Mouse (Mus musculus): ENCODE data around the gene Dnajb13.
"Not testable (repeated sequence)": the region's sequence is repeated elsewhere in the genome, so short reads cannot be mapped to it uniquely, and the experiment has no call there.

Gene Dnajb13

DNA sequence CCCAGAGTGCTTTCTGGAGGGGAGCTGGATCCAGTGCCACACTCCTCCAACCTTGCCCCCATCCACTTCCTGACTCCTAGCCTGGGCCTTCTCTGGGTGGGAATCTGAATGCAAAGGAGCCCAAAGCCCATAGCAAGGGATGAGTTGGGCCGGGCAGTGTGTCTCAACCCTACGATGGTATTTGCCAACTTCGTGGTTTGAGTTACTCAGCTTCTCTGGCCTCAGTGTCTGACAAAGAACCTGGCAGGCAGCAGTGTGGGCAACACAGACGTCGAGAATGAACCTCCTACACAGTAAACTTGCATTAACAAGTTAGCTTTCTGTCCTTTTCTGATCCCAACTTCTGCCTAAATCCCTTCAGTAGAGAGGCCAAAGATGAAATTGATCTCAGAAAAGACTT is 30.3 kb downstream of the Dnajb13 start:
- ChIA-PET CTCF (interaction anchor here in 1 of 4 experiments (0.6 to 1.2 kb wide), 2 partner anchors 14 to 36 kb away, joined by 3 to 6 read pairs; no protein-coding TSS in a partner anchor), POLR2A (interaction anchor here in 3 of 4 experiments (0.6 to 7.8 kb wide), 15 partner anchors 10 to 144 kb away, joined by 3 to 75 read pairs (median 5); partner anchors contain the start of gene Ucp2 (in 3 of the 3))

DNA sequence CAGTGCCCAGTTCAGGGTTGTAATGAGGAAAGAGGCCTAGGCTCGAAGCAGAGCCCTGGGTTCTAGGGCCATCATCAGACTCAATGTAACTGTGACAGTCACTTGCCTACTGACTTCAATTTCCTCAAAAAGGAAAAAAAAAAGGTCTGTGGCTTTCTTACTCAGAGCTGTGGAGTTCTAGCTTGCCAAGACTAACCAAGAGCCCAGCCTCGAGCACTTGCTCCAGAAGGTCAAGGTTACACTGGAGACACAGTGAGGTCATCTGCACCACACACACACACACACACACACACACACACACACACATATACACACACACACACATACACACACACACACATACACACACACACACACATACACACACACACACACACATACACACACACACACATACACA is 32.7 kb downstream of the Dnajb13 start:
- CTCF ChIA-PET = not testable (repeated sequence)

DNA sequence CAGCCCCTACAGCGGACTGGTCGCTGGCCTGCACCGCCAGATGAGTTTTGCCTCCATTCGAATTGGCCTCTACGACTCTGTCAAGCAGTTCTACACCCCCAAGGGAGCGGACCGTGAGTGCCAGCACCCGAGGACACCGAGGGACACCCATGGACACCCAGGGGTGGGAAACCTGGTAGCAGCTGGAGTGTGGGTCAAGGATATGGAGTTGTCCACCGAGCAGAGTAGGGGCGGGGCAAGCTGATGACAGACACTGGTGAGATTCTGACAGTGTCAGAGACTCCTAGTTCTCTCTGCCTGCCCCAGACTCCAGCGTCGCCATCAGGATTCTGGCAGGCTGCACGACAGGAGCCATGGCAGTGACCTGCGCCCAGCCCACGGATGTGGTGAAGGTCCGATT is 34.6 kb downstream of the Dnajb13 start:
- ChIA-PET CTCF (no interaction called here), POLR2A (interaction anchor here in 3 of 4 experiments (0.7 to 7.8 kb wide), 6 partner anchors 7 to 56 kb away, joined by 3 to 75 read pairs (median 3); partner anchors contain the start of genes Ucp2 (in 2 of the 3) and Ucp3 (in 1 of the 3))

More for the DNA sequence above, 32.7 kb downstream of the Dnajb13 start:
- POLR2A ChIA-PET = interaction anchor here in 3 of 4 experiments (0.6 to 7.8 kb wide), 6 partner anchors 12 to 69 kb away, joined by 3 to 75 read pairs (median 17); partner anchors contain the start of gene Ucp2 (in 3 of the 3)

DNA sequence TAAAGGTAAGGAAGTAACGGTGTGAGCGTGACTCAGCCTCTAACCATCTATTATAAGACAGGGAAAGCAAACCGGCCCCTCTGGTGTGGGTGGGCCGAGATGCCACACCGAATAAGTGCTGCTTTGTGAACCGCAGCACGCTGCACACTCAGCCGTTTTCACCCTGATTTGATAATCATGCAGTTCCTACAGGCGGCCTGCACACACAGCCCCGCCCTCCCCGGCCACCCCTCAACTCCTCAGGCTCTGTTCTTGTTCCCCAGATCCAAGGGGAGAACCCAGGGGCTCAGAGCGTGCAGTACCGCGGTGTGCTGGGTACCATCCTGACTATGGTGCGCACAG is 35.0 kb downstream of the Dnajb13 start:
- ChIA-PET POLR2A (interaction anchor here in 3 of 4 experiments (0.9 to 7.8 kb wide), 4 partner anchors 8 to 22 kb away, joined by 3 to 75 read pairs (median 3); partner anchors contain the start of gene Ucp2 (in 1 of the 3)), CTCF (no interaction called here)

DNA sequence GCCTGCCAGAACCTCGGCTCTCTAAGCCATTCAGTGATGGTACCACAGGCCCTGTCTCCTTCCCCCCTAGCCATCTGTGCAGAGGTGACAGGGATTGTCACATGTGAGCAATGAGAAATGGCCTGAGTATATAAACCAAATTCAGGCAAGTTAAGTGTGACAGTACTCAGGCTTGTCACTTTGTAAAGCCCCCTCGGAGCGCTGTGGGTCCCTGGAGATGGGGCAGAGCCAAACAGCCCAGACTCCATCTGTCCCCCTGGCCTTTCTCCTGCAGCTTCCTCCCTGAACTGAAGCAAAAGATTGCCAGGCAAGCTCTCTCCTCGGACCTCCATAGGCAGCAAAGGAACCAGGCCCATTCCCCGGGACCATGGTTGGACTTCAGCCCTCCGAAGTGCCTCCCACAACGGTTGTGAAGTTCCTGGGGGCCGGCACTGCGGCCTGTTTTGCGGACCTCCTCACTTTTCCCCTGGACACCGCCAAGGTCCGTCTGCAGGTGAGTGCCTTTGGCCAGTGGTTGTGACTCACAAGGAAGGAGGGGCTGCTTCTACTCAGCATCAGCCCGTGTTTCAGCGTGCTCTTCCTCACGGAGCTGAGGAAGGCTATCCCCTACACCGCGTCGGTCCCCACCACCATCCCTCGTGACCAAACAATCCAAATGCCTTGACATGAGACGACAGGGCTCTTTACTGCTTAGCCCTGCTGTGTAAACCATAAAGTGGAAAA is 35.5 kb downstream of the Dnajb13 start:
- CTCF ChIA-PET = no interaction called here
- POLR2A ChIA-PET = interaction anchor here in 3 of 4 experiments (0.9 to 7.8 kb wide), 4 partner anchors 8 to 23 kb away, joined by 3 to 75 read pairs (median 3); partner anchors contain the start of gene Ucp2 (in 1 of the 3)

DNA sequence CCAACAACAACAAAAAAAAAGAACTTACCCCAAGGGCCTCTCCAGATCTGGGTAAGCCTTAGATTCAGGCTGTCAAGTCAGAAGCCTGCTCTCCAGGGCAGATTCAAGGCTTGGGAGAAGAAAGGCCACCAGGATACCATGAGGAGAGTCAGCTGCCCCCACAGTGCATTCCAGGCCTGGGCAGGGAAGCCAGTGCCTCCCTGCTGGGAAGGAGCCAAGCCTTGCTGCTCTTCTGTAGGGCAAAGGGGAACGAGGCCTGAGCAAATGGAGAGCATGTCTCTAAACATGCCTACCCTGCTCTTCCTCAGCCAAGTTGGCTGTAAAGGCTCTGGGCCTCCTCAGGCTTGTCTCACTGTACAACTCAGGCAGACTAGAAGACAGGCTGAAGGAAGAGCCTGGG is 40.1 kb downstream of the Dnajb13 start:
- POLR2A ChIA-PET = interaction anchor here in 2 of 4 experiments (0.8 to 2.7 kb wide), 5 partner anchors 18 to 44 kb away, joined by 4 to 12 read pairs (median 6); partner anchors contain the start of gene Ucp2 (in 2 of the 2)

DNA sequence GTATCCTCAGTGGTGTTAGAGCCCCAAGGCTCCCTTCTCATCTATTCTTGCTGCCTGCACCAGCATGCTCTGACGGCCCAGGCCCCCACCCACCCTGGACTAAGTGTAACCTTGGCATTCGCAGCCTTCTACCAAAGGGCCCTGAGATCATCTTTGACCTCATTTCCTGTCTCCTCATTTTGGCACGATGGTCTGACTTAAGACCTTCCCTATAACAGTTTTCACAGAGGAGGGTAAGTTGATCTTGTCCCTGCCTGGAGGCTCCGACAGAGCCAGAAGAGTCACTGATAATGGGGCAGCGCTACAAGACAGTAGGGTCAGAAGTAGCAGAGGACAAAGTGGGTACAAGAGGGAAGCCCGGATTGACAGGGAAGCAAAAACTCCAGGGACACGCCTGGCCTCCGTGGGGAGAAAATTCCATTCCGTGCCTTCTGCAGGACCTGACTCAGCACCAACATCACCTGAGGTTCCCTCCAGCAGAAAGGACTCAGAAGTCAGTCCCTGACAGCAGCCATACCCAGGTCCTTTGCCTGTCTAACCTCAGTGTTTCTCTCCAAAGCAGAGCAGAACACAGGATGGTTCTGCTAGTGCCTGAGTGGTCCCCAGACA is 40.8 kb downstream of the Dnajb13 start:
- CTCF ChIA-PET = no interaction called here
- POLR2A ChIA-PET = interaction anchor here in 3 of 4 experiments (0.5 to 6.4 kb wide), 11 partner anchors 10 to 1113 kb away, joined by 3 to 35 read pairs (median 4); partner anchors contain the start of gene Ucp2 (in 2 of the 3)

More for the DNA sequence above, 40.1 kb downstream of the Dnajb13 start:
- CTCF ChIA-PET = no interaction called here

DNA sequence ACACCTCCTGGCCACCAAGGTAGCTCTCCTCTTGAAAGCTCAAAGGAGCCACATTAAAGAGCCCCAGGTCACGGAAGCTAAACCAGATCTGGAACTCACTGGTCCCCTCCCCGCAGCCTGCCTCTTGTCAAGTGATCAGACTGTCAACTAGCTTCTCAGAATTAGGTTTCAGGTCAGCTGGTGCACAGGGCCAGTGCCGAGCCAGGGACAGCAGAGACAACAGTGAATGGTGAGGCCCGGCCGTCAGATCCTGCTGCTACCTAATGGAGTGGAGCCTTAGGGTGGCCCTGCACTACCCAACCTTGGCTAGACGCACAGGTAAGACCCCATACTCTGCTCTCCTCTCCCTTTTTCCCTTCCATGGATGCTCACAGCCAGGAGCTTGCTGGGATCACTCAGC is 42.0 kb downstream of the Dnajb13 start, which contains the start of gene Ucp3:
Gene Ucp3, plus strand, starts transcription at position 214 of the 400 bp plus-strand sequence.
- CTCF ChIA-PET = interaction anchor here in 2 of 4 experiments (0.5 to 0.6 kb wide), 2 partner anchors 71 to 1029 kb away, joined by 3 read pairs; no protein-coding TSS in a partner anchor
- POLR2A ChIA-PET = interaction anchor here in 2 of 4 experiments (0.6 to 6.4 kb wide), 10 partner anchors 8 to 53 kb away, joined by 3 to 35 read pairs (median 4); partner anchors contain the start of gene Ucp2 (in 2 of the 2)

DNA sequence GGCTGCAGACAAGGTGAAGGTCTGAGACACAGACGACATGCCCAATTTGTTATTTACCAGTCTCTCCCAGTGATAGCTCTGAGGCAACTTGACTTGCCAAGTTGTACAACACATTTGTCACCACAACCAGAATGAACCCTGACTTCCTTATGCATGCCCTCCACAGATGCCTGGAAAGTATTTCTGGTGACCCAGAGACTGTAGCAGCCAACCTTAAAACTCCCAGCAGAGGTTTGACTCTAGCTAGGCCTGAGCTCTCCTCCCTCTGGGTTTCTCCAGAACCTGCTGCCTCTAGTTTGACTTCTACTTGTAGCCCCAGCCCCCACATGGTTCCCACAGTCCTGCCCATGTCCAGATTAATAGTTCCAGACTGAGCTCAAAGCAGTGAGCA is 43.4 kb downstream of the Dnajb13 start:
- CTCF ChIA-PET = interaction anchor here in 1 of 4 experiments (0.6 kb wide), 1 partner anchor 44 kb away, joined by 11 read pairs; no protein-coding TSS in a partner anchor
- POLR2A ChIA-PET = interaction anchor here in 2 of 4 experiments (1.3 to 6.4 kb wide), 3 partner anchors 9 to 23 kb away, joined by 3 to 35 read pairs (median 30); partner anchors contain the start of gene Ucp2 (in 2 of the 2)

DNA sequence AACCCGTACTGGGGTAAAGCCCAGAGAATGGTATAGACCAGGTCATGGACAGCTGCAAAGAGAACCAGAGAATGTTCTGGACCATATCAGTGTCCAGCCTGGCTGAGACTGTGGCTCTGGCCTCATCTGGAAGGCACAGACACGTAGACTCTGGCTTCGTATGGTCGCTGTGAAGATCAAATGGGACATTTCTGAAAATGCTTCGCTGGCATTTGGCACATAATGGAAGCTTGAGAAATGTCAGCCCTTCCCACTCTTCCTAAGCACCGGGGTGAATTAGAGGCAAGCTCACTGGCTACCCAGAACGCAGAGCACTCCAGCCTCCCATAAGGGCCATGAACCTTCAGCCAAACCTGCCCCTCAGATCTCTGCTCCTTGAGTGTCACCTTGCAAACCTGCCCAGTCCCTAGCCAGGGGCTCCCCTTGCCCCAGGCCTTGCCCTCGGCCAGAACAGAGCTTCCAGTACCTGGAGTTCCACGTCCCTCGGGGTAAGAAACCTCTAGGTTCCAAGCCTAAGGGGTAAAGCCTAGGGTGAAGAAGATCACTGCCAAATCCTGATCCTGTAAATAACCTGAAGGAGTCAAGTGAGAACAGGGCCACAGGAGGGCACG is 43.9 kb downstream of the Dnajb13 start:
- ChIA-PET CTCF (interaction anchor here in 1 of 4 experiments (0.6 kb wide), 1 partner anchor 43 kb away, joined by 11 read pairs; no protein-coding TSS in a partner anchor), POLR2A (interaction anchor here in 2 of 4 experiments (1.3 to 6.4 kb wide), 3 partner anchors 9 to 23 kb away, joined by 3 to 35 read pairs (median 30); partner anchors contain the start of gene Ucp2 (in 2 of the 2))

DNA sequence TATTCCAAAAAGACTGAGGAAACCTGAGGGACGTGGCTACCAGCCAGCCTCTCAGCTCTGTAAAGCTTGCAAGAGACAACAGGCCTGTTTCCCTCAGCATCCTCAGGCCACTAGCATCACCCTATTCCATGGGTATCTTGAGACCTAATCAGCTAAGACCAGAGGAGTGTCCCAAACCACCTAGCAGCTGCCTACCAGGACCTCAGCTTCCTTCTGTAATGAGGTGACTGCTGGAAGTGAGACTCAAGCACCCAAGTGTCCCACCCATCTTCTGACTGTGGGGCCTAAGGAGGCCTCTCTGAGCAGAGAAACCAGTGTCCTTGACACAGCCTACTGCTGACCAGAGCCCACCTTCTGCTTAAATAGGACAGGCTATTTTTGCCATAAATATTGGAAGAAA is 45.3 kb downstream of the Dnajb13 start:
- ChIA-PET CTCF (no interaction called here), POLR2A (interaction anchor here in 2 of 4 experiments (0.6 to 6.4 kb wide), 5 partner anchors 24 to 66 kb away, joined by 3 to 35 read pairs (median 5); partner anchors contain the start of gene Ucp2 (in 2 of the 2))

DNA sequence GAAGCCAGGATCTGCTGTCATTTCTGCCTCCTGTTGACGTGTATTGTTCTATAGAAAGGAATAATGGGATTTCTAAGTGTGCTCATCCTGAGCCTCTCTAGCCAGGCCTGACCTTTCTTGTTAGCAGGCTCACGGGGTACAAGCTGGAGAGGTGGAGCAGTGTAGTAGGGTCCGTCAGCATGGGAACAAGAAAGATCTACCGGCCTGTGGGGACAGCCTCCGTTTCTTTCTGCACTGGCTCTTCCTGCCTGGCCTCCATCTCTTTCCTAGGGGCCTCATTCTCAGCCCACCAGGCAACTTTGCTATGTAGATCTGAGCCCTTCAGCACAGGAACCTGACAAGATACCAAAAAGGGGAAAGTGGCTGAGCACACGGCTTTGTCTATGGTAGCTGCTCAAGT is 46.0 kb downstream of the Dnajb13 start:
- ChIA-PET CTCF (no interaction called here), POLR2A (interaction anchor here in 2 of 4 experiments (1.1 to 6.4 kb wide), 5 partner anchors 25 to 36 kb away, joined by 3 to 35 read pairs (median 5); partner anchors contain the start of gene Ucp2 (in 2 of the 2))

DNA sequence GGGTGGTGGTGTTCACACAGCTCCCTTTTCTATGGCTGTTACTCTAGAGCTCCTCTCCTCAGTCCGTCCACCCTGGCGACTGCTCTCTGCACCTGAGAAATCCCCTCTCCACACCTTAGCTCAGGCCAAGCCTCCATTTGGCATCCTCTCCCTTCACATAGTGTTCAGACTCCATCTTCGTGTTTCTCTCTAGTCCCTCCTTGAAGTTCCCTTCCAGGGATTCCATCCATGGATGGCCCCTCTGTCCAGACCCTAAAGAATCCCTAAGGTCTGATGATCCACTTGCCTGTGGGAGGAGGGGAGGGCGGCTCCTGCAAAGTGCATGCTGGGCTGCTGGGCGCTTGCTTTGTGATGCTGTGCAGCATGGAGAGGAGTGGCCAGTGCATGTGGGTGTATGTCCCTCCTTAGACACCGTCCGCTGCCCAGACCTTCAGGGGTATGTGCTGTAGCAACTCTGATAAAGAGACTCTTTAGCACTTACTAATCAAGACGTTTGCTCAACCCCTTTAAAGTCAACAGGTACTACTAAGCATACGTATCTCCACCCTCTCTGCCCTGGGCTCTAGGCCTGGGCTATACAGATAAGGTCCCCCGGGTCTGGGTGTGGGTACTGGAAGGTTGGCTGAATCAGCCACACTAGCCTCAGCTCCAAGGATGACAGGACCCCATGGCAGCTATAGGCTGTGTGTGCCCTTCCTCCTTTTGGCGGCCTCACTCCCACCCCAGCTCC is 47.8 kb downstream of the Dnajb13 start:
- POLR2A ChIA-PET = interaction anchor here in 2 of 4 experiments (0.6 to 1.3 kb wide), 4 partner anchors 17 to 132 kb away, joined by 3 to 4 read pairs (median 3); no protein-coding TSS in a partner anchor
- CTCF ChIA-PET = interaction anchor here in 2 of 4 experiments (0.7 to 0.8 kb wide), 2 partner anchors 39 to 1692 kb away, joined by 3 read pairs; no protein-coding TSS in a partner anchor

DNA sequence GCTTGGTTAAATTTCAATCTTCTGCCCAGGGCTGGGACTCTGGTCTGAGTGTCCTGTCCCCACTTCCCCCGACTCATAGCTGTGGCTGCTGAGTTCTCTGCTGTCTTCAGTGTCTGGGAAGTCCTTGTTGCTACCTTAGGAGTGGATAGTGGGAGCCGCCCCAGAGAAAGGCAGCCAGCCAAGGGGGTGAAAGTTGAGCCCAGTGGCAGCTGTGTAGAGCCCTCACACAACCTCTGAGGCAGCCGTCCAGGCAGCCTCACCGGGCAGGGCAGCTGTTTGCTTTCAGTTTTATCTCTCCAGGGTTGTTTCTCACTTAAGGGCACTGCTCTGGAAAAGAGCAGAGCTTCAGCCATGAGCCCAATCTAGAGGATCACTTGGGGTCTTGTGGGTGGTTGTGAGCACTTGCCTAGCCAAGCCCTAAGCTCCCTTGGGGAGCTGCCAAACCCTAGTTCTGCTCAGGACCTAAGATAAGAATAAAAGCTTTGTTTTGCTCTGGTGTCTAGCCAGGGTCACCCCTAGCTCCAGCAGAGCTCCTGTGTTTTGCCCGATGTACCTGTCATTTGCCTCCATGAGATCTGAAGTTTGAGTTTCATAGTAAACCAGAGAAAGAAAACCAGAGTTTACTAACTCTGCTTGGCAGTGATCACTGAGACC is 49.0 kb downstream of the Dnajb13 start:
- POLR2A ChIA-PET = interaction anchor here in 2 of 4 experiments (0.7 to 1.3 kb wide), 4 partner anchors 19 to 713 kb away, joined by 3 to 4 read pairs (median 3); no protein-coding TSS in a partner anchor

DNA sequence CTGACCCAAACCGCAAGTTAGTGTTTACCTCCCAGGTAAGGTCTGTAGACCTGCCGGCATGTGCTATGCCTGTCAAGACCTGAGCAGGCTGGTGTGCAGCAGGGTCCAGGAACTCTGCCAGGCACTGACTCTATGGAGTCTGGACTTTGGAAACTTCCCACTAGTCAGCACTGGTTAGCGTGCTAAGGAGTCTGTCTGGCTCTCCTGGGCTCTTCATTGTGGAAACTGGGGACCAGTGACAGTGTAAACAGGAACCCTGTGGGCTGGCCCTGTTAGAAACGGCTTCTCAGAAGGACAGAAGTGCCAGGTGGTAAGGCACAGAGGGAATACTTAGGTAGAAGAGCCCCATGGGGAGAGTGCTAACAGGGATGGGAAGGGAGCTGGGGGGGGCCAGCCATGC is 49.5 kb downstream of the Dnajb13 start:
- POLR2A ChIA-PET = interaction anchor here in 2 of 4 experiments (0.7 to 1.3 kb wide), 3 partner anchors 29 to 714 kb away, joined by 3 to 6 read pairs (median 3); no protein-coding TSS in a partner anchor
- CTCF ChIA-PET = no interaction called here

More for the DNA sequence above, 49.0 kb downstream of the Dnajb13 start:
- CTCF ChIA-PET = interaction anchor here (0.5 to 0.8 kb wide), 4 partner anchors 12 to 500 kb away, joined by 3 to 7 read pairs (median 4); no protein-coding TSS in a partner anchor

DNA sequence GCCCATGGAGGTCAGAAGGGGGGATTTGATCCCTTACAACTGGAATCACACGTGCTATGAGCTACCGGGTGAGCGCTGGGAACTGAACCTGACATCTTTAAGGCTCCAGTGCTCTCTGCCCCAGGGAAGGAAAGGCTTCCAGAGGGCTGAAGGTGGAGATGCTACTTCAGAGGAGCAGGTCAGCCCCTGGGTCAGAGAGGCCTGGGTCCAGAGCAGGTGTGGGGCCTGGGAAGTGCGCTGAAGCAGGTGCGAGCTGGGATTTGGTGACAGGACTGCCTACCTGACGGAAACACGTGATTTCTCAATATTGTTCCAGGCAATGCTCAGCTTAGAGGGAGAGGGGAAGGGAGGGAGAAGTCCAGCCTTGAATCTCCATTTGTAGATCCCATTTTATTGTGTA is 50.5 kb downstream of the Dnajb13 start:
- POLR2A ChIA-PET = interaction anchor here in 3 of 4 experiments (0.6 to 1.8 kb wide), 5 partner anchors 30 to 89 kb away, joined by 3 to 6 read pairs (median 4); no protein-coding TSS in a partner anchor
- CTCF ChIA-PET = interaction anchor here in 1 of 4 experiments (0.6 kb wide), 1 partner anchor 91 kb away, joined by 3 read pairs; no protein-coding TSS in a partner anchor

DNA sequence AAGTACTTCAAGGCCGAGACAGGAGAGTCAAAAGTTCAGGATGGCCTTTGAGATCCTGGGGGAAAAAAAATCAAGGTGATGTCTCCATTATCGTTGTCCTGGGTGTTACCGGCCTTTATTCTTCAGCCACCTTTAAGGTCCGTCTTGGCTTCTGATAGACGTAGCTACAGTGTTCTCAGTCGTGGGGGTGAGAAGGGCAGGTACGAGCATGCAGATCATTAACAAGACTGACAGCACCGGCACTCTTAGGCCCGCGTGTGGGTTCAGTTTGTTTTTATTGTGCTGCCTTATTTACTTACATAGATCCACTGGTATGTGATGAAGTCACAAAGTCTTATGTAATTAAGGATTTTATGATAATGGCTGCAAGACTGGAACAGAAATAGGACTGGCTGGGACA is 51.0 kb downstream of the Dnajb13 start:
- CTCF ChIA-PET = no interaction called here
- POLR2A ChIA-PET = interaction anchor here in 3 of 4 experiments (1.1 to 1.8 kb wide), 3 partner anchors 24 to 35 kb away, joined by 3 to 5 read pairs (median 3); no protein-coding TSS in a partner anchor
